Mouse (Mus musculus) layer of hippocampus, adult 2 months (tissue): ENCODE measurements around the gene P2ry13. TPM values are rescaled to one million over a fixed set of nuclear protein-coding genes. Genes with fewer than 3 reads are reported as not detected.
A peak's percentile ranks its signal among the peaks of the same experiment; 100 is the strongest.

ENCODE experiments used
- DNase-seq, 2 experiments: peaks; one replicate each; pipeline ENCODE4 v3.0.0; 2022; ENCODE audit warnings: low spot score in 2 of 2
- H3K27ac ChIP-seq: fragments of 200-600 bp; 2 replicates; pipeline ENCODE4 v1.8.1; 2022
- H3K4me3 ChIP-seq: fragments of 200-600 bp; 2 replicates; pipeline ENCODE4 v1.8.1; 2022; ENCODE audit warnings: mild to moderate bottlenecking
- CTCF ChIP-seq: fragments of 200-600 bp; conservative IDR thresholded peaks from 2 replicates; pipeline ENCODE4 v1.8.1; 2022; ENCODE audit warnings: antibody characterized with exemption, mild to moderate bottlenecking, moderate library complexity
- total RNA-seq, 2 experiments: library from RNA; stranded (reverse); gene quantifications; 2 replicates each; pipeline ENCODE4 v1.2.3; 2021

The P2ry13 gene
- total RNA-seq, 2 experiments from 2014 or later = 9.4 to 10.1 TPM

GRCm38 (mm10) chr3:59187336-59187735 is 23.3 kb downstream of the P2ry13 start:
- H3K4me3 ChIP-seq = no peak overlapping the region
- no peak for TF ChIP-seq CTCF
- DNase-seq = no peak
- H3K27ac ChIP-seq = no peak overlapping the region

GRCm38 (mm10) chr3:59185662-59186061 is 25.0 kb downstream of the P2ry13 start:
- Histone ChIP-seq H3K4me3 (no peak overlapping the region), H3K27ac (no peak overlapping the region)
- TF ChIP-seq CTCF = no peak
- DNase-seq = no peak

- Histone ChIP-seq H3K27ac (no peak overlapping the region), H3K4me3 (no peak overlapping the region)
- DNase-seq = no peak
- TF ChIP-seq CTCF = no peak
Observed at GRCm38 (mm10) chr3:59182129-59182528, 28.6 kb downstream of the P2ry13 start.

GRCm38 (mm10) chr3:59181134-59181533 is 29.5 kb downstream of the P2ry13 start:
- Histone ChIP-seq H3K27ac (no peak overlapping the region), H3K4me3 (no peak overlapping the region)
- TF ChIP-seq CTCF = peak; percentile 34
- DNase-seq = no peak

- TF ChIP-seq CTCF = no peak
- Histone ChIP-seq H3K4me3 (no peak overlapping the region), H3K27ac (no peak overlapping the region)
- DNase-seq = no peak
Observed at GRCm38 (mm10) chr3:59176871-59177270, 33.8 kb downstream of the P2ry13 start.

GRCm38 (mm10) chr3:59175234-59175633 is 35.4 kb downstream of the P2ry13 start:
- peak; percentile 43 to 66 for DNase-seq

GRCm38 (mm10) chr3:59174426-59175154 is 36.1 kb downstream of the P2ry13 start:
- no peak overlapping the region for H3K27ac ChIP-seq
- TF ChIP-seq CTCF = peak; percentile 41
- no peak for DNase-seq
- H3K4me3 ChIP-seq = no peak overlapping the region

More at GRCm38 (mm10) chr3:59175234-59175633, 35.4 kb downstream of the P2ry13 start:
- Histone ChIP-seq H3K4me3 (no peak overlapping the region), H3K27ac (no peak overlapping the region)
- TF ChIP-seq CTCF = peak; percentile 94

GRCm38 (mm10) chr3:59169921-59170627 is 40.6 kb downstream of the P2ry13 start:
- Histone ChIP-seq H3K4me3 (no peak overlapping the region), H3K27ac (no peak overlapping the region)
- DNase-seq = no peak
- TF ChIP-seq CTCF = no peak

- H3K27ac ChIP-seq = no peak overlapping the region
- TF ChIP-seq CTCF = peak; percentile 52
- DNase-seq = no peak
- H3K4me3 ChIP-seq = no peak overlapping the region
Observed at GRCm38 (mm10) chr3:59169215-59169614, 41.5 kb downstream of the P2ry13 start.

- H3K4me3 ChIP-seq = no peak overlapping the region
- peak; percentile 25 for TF ChIP-seq CTCF
- no peak overlapping the region for H3K27ac ChIP-seq
- no peak for DNase-seq
Observed at GRCm38 (mm10) chr3:59168476-59168875, 42.2 kb downstream of the P2ry13 start.

GRCm38 (mm10) chr3:59167417-59168054 is 43.1 kb downstream of the P2ry13 start:
- TF ChIP-seq CTCF = no peak
- DNase-seq = peak in 1 of 2 experiments; percentile 31
- Histone ChIP-seq H3K4me3 (no peak overlapping the region), H3K27ac (no peak overlapping the region)

GRCm38 (mm10) chr3:59160465-59160864 is 50.2 kb downstream of the P2ry13 start:
- TF ChIP-seq CTCF = no peak
- Histone ChIP-seq H3K4me3 (no peak overlapping the region), H3K27ac (no peak overlapping the region)
- DNase-seq = no peak

Other genes with a start within 250 kb of the P2ry13 start
- 10 to 100 TPM; 54.2 to 61.6 TPM for gene Med12l, start 205.1 kb downstream of the P2ry13 start, total RNA-seq
- gene Gpr171, start 109.1 kb downstream of the P2ry13 start, total RNA-seq = not detected
- gene P2ry14, start 57.3 kb downstream of the P2ry13 start, total RNA-seq = 1 to 10 TPM; 1.8 to 3.5 TPM
- not detected for gene Gpr87, start 15.8 kb downstream of the P2ry13 start, total RNA-seq
- gene P2ry12, start 52.0 kb upstream of the P2ry13 start, total RNA-seq = 10 to 100 TPM; 38.5 to 43.3 TPM
- 1 to 10 TPM; 1.7 to 2.1 TPM for gene Igsf10, start 133.5 kb upstream of the P2ry13 start, total RNA-seq